Mouse (Mus musculus) thymus, adult 2 months (tissue): ENCODE results near the gene Zscan5b. TPM values are rescaled to one million over a fixed set of nuclear protein-coding genes. Genes with fewer than 3 reads are reported as not detected.
"Not testable (repeated sequence)": the region's sequence is repeated elsewhere in the genome, so short reads cannot be mapped to it uniquely, and the experiment has no call there.

Experiments
- DNase-seq: peaks from one replicate; pipeline ENCODE4 v3.0.0; 2021
- H3K27ac ChIP-seq: fragments of 200-500 bp; 2 replicates; pipeline ENCODE4 v1.5.1; 2012; ENCODE audit warnings: low read length, control low read depth; ENCODE audit not compliant: control insufficient read depth, insufficient read depth
- H3K27me3 ChIP-seq: fragments of 200-500 bp; 2 replicates; pipeline ENCODE4 v1.6.1; 2012; ENCODE audit warnings: mild to moderate bottlenecking, low read length, moderate library complexity, mixed read lengths; ENCODE audit not compliant: control insufficient read depth, insufficient read depth
- H3K36me3 ChIP-seq: fragments of 200-500 bp; 2 replicates; pipeline ENCODE4 v1.6.1; 2012; ENCODE audit warnings: mild to moderate bottlenecking, low read length, moderate library complexity; ENCODE audit not compliant: control insufficient read depth, insufficient read depth
- H3K4me1 ChIP-seq: fragments of 200-500 bp; replicated peaks from 2 replicates; pipeline ENCODE4 v1.6.1; 2012; ENCODE audit warnings: low read length; ENCODE audit not compliant: control insufficient read depth, insufficient read depth
- H3K4me3 ChIP-seq: fragments of 200-500 bp; 2 replicates; pipeline ENCODE4 v1.5.1; 2012; ENCODE audit warnings: mild to moderate bottlenecking, low read length, control low read depth, moderate library complexity; ENCODE audit not compliant: control insufficient read depth, insufficient read depth
- CTCF ChIP-seq: fragments of 200-500 bp; IDR thresholded peaks from 2 replicates; pipeline ENCODE4 v1.5.1; 2012; ENCODE audit warnings: mild to moderate bottlenecking, control low read depth, low read length, moderate library complexity, borderline replicate concordance; ENCODE audit not compliant: control insufficient read depth, poor library complexity, insufficient read depth; ENCODE audit errors: extremely low read depth
- POLR2A ChIP-seq: fragments of 200-500 bp; IDR thresholded peaks from 2 replicates; pipeline ENCODE4 v1.6.1; 2012; ENCODE audit warnings: mild to moderate bottlenecking, low read length, control low read depth, moderate library complexity; ENCODE audit not compliant: control insufficient read depth, poor library complexity, insufficient read depth; ENCODE audit errors: extremely low read depth
- WGBS: fragments of 180-500 bp; shearing (Covaris S2); methylation state at CpG from one replicate; pipeline ENCODE4 v1.1.7; 2018; 5-methylcytosine and 5-hydroxymethylcytosine counted together
- polyA plus RNA-seq: library from polyadenylated mRNA; depleted of rRNA; stranded (reverse); fragments of >200 nt; gene quantifications from 2 replicates; pipeline ENCODE4 v1.2.3, GENCODE M21; 2012

Gene Zscan5b
- polyA plus RNA-seq, 1 experiment, result not detected

DNA sequence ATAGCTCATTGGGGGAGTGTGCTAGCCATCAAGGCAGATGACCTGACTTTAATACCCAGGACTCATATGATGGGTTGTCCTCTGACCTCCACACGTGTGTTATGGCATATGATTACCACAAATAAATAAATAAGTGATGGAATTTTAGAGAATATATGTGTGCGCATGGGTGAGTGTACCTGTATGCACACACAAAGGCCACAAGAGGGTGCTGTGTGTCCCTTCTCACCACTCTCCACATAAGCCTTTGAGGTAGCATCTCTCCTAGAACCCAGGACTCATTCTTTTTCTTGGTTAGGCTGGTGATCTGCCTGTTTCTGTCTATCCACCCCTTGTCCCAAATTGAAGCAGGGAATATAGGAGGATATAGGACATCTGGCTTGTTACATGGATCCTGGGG lies 26.3 kb upstream of the Zscan5b start:
- 52% methylated on average over 2 of the region's 2 CpGs for WGBS
- H3K27ac ChIP-seq, result no peak overlapping the region

DNA sequence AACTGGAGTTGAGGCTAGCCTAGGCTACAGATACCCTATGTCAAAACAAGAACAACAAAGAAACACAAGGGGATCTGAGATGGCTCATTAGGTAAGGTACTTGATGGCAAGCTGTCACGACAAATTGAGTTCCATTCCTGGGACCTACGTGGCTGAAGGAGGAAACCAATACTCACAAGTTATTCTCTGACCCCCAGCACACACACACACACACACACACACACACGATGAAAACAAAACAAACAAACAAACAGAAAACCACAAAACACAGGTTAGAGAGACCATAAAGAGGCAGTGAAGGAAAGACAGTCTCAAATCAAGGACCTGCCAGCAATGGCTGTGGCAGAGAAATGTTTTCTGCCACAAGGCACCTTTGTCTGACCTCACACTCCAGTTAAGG lies 25.3 kb upstream of the Zscan5b start, which contains the start of gene Galp:
TSS of gene Galp (plus strand) at position 301 of the 400 bp plus-strand sequence.
- no peak for TF ChIP-seq POLR2A
- no peak for TF ChIP-seq CTCF
- no peak within 1 kb of the TSS for H3K27ac ChIP-seq
- H3K4me1 ChIP-seq, result no peaks in the 10 kb centered on the region
- H3K4me3 ChIP-seq, result no peak within 1 kb of the TSS
- H3K36me3 ChIP-seq, result no peaks in the 10 kb centered on the region
- WGBS, result 55% methylated on average over 3 of the region's 3 CpGs
- no peaks in the 10 kb centered on the region for H3K27me3 ChIP-seq
- DNase-seq, result no peak

More for the DNA sequence above, 26.3 kb upstream of the Zscan5b start:
- no peak for TF ChIP-seq POLR2A
- TF ChIP-seq CTCF, result no peak
- Histone ChIP-seq H3K27me3 (no peaks in the 10 kb centered on the region), H3K4me3 (no peak overlapping the region), H3K4me1 (no peaks in the 10 kb centered on the region), H3K36me3 (no peaks in the 10 kb centered on the region)
- no peak for DNase-seq

DNA sequence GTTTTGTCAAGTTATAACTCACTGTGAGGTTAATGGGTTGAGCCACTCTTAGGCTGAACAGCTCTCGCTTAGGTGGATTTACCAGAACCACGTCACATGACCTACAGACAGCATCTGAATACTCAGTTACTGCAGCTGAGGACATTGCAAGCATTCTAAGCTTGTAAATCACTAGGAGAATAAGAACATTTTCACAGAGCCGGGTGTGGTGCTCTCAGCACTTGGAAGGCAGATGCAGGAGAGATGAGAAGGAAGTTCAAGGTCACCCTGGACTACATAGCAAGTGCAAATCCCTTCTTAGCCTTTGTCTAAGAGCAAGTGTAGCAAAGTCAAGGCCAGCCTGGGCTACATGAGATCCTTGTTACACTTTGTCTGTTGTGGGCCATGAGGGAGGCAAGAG lies 17.9 kb upstream of the Zscan5b start:
- Histone ChIP-seq H3K27ac (no peak overlapping the region), H3K4me1 (no peaks in the 10 kb centered on the region), H3K27me3 (no peaks in the 10 kb centered on the region), H3K36me3 (no peaks in the 10 kb centered on the region), H3K4me3 (no peak overlapping the region)
- DNase-seq, result no peak
- 81% methylated on average over 3 of the region's 3 CpGs for WGBS
- no peak for TF ChIP-seq POLR2A

DNA sequence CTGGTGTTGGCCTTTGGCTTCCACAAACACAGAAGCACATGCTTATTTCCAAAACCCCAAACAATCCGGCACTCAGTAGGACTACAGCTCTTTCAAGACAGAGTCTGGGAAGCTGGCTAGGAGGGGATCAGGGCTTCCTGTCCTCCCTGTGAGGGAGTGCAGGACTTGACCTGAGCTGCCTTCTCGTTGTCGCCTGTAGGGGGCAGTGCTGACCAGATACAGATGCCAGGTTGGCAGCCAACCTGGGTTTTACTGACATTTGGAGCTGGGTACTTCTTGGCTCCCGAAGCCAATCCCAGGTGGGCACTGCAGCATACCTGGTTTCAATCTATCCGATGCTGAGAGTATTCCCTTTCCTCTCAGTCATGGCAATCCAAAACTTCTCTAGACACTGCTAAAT lies 8.9 kb upstream of the Zscan5b start:
- Histone ChIP-seq H3K36me3 (no peaks in the 10 kb centered on the region), H3K4me3 (no peak overlapping the region), H3K27ac (no peak overlapping the region), H3K4me1 (no peaks in the 10 kb centered on the region), H3K27me3 (no peaks in the 10 kb centered on the region)
- WGBS, result 42% methylated on average over 5 of the region's 5 CpGs
- peak; percentile 46 for DNase-seq
- TF ChIP-seq CTCF (peak; percentile 69; the same call in 1 of the 2 replicates), POLR2A (no peak)

DNA sequence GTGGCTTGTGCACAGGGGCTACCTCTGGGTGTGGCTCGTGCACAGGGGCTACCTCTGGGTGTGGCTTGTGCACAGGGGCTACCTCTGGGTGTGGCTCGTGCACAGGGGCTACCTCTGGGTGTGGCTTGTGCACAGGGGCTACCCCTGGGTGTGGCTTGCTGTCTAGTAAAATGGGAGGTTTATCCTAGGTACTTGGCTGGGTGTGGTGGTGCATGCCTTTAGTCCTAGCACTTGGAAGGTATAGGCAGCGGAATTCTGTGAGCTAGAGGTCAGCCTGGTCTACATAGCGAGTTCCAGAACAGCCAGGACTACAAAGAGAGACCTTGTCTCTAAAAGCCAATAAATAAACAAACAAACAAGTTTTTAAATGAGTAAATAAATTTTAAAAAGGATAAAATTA lies 7.4 kb upstream of the Zscan5b start:
- not testable (repeated sequence) for H3K27me3 ChIP-seq, H3K27ac ChIP-seq, H3K4me1 ChIP-seq, H3K4me3 ChIP-seq, H3K36me3 ChIP-seq, DNase-seq
- WGBS, result 79% methylated on average over 4 of the region's 4 CpGs

DNA sequence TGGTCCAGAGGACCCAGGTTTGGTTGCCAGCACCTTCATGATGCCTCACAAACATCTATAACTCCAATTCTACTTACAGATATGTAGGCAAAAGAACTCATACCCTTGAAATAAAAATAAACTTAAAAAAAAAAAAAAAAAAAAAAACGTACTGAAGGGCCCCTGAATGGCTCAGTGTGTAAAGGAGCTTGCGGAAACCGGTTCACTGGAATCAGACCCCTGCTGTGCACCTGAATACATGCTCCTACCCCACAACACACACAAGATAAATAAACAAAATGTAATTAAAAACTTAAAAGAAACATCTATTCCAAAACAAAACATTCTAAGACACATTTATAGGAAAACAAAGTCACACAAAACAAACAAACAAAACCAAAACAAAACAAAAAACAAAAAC lies 1.9 kb upstream of the Zscan5b start:
- DNase-seq, result no peak
- Histone ChIP-seq H3K36me3 (no peaks in the 10 kb centered on the region), H3K4me1 (no peaks in the 10 kb centered on the region), H3K4me3 (no peak overlapping the region), H3K27me3 (no peaks in the 10 kb centered on the region), H3K27ac (no peak overlapping the region)
- 61% methylated on average over 3 of the region's 3 CpGs for WGBS
- TF ChIP-seq CTCF (no peak), POLR2A (no peak)

DNA sequence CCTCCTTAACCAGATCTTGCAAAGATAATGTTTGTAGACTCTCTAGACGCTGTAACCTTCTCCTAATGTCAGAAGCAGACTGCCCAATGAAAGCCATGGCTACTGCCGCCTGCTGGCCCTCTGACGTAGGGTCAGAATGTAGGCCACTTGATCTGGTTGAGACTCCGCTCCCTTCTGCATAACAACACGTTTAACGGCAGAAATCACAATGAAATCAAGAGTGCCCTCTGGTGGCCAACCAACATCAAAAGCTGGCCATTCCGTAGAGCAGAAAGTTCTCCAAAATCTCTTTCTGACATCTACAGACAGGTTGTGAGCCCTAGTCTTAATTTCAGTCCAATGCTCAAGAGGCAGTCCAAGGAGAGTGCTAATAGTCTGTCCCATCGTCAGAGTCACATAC lies 6.4 kb downstream of the Zscan5b start:
- 62% methylated on average over 8 of the region's 8 CpGs for WGBS
- H3K27me3 ChIP-seq, H3K4me1 ChIP-seq, H3K27ac ChIP-seq, DNase-seq, H3K36me3 ChIP-seq, H3K4me3 ChIP-seq: not testable (repeated sequence)
